Mouse (Mus musculus): Measurements from ENCODE around the gene Katnal1.

Katnal1 gene

GRCm38 (mm10) chr5:148954314-148955060, 25.4 kb upstream of the Katnal1 start:
- no peak for DNase-seq (ENCODE audit: low read depth)

- DNase-seq (ENCODE audit: low read depth), result peak; percentile 50
Observed at GRCm38 (mm10) chr5:148953098-148953497, 24.0 kb upstream of the Katnal1 start.

GRCm38 (mm10) chr5:148952419-148952818, 23.3 kb upstream of the Katnal1 start:
- peak; percentile 69 for DNase-seq (ENCODE audit: low read depth)

- DNase-seq (ENCODE audit: low read depth), result no peak
Observed at GRCm38 (mm10) chr5:148951360-148951759, 22.2 kb upstream of the Katnal1 start.

GRCm38 (mm10) chr5:148950064-148950463, 20.9 kb upstream of the Katnal1 start:
- DNase-seq (ENCODE audit: low read depth), result peak; percentile 82

- DNase-seq (ENCODE audit: low read depth), result no peak
Observed at GRCm38 (mm10) chr5:148948577-148948976, 19.5 kb upstream of the Katnal1 start.

- DNase-seq (ENCODE audit: low read depth), result no peak
Observed at GRCm38 (mm10) chr5:148947412-148947811, 18.3 kb upstream of the Katnal1 start.

GRCm38 (mm10) chr5:148946787-148947186, 17.7 kb upstream of the Katnal1 start:
- peak; percentile 49 for DNase-seq (ENCODE audit: low read depth)

- no peak for DNase-seq (ENCODE audit: low read depth)
Observed at GRCm38 (mm10) chr5:148945735-148946134, 16.6 kb upstream of the Katnal1 start.

GRCm38 (mm10) chr5:148944024-148944423, 14.9 kb upstream of the Katnal1 start:
- DNase-seq (ENCODE audit: low read depth), result no peak

GRCm38 (mm10) chr5:148943444-148943843, 14.3 kb upstream of the Katnal1 start:
- no peak for DNase-seq (ENCODE audit: low read depth)

- no peak for DNase-seq (ENCODE audit: low read depth)
Observed at GRCm38 (mm10) chr5:148942957-148943356, 13.8 kb upstream of the Katnal1 start.

- DNase-seq (ENCODE audit: low read depth), result peak; percentile 30
Observed at GRCm38 (mm10) chr5:148942305-148942704, 13.2 kb upstream of the Katnal1 start.

- DNase-seq (ENCODE audit: low read depth), result no peak
Observed at GRCm38 (mm10) chr5:148941867-148942266, 12.7 kb upstream of the Katnal1 start.

GRCm38 (mm10) chr5:148939948-148940382, 10.8 kb upstream of the Katnal1 start:
- no peak for DNase-seq (ENCODE audit: low read depth)

GRCm38 (mm10) chr5:148936516-148936951, 7.4 kb upstream of the Katnal1 start:
- peak; percentile 29 for DNase-seq (ENCODE audit: low read depth)

- no peak for DNase-seq (ENCODE audit: low read depth)
Observed at GRCm38 (mm10) chr5:148935871-148936270, 6.8 kb upstream of the Katnal1 start.

GRCm38 (mm10) chr5:148935071-148935821, 6.1 kb upstream of the Katnal1 start:
- no peak for DNase-seq (ENCODE audit: low read depth)

- DNase-seq (ENCODE audit: low read depth), result no peak
Observed at GRCm38 (mm10) chr5:148934457-148934856, 5.3 kb upstream of the Katnal1 start.

GRCm38 (mm10) chr5:148933767-148934166, 4.6 kb upstream of the Katnal1 start:
- no peak for DNase-seq (ENCODE audit: low read depth)

GRCm38 (mm10) chr5:148931301-148931700, 2.2 kb upstream of the Katnal1 start:
- peak; percentile 21 for DNase-seq (ENCODE audit: low read depth)

GRCm38 (mm10) chr5:148928382-148929115, 571 bp downstream of the Katnal1 start:
- peak; percentile 97 for DNase-seq (ENCODE audit: low read depth)
